Mouse (Mus musculus): ENCODE data around the gene Meis2. TPM values are rescaled to one million over a fixed set of nuclear protein-coding genes. Genes with fewer than 3 reads are reported as not detected.

The Meis2 gene
- total and polyA plus RNA-seq, 2 experiments from 2014 or later, result 106 to 204 TPM

DNA sequence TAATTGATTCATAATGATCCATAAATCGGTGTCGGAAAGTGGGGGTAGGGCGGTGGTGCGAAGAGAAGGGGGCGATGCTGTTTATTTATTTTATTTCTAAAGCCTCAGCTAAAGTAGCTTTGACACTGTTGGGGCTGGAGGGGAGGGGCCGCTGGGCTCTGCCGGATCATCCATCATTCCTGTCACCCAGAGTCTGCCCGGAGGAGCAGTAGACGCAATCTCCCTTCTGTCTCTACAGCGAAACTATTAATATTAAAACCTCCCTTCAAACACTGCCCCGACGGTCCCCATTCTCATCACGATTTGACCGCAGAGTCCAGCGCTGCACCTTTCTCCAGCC, 205.5 kb downstream of the Meis2 start:
- Histone ChIP-seq H3K27ac (ENCODE audit: low read depth, low read length) (peak overlapping the region; percentile 88), H3K4me3 (ENCODE audit: low read depth, low read length) (peak overlapping the region; percentile 18; the same call in 1 of the 2 replicates), H3K36me3 (ENCODE audit: insufficient read depth) (no peaks in the 10 kb centered on the region; the same call in 1 of the 2 replicates), H3K4me1 (ENCODE audit: insufficient read depth) (peaks cover 18% of the 10 kb centered on the region; the same call in 1 of the 2 replicates), H3K27me3 (ENCODE audit: insufficient read depth, low read length) (peaks cover 6% of the 10 kb centered on the region; the same call in 1 of the 2 replicates), H3K4me2 (ENCODE audit: low read depth) (peak overlapping the region; percentile 48), H3K9me3 (ENCODE audit: low read length) (no peaks in the 10 kb centered on the region), H3K9ac (peak overlapping the region; percentile 29)
- peak; percentile 59 for DNase-seq
- WGBS, result 1% methylated on average over 15 of the region's 15 CpGs
- no peak for ATAC-seq
- no peak for TF ChIP-seq CTCF (IDR thresholded peaks at IDR 0.05; ENCODE audit: low read depth)

DNA sequence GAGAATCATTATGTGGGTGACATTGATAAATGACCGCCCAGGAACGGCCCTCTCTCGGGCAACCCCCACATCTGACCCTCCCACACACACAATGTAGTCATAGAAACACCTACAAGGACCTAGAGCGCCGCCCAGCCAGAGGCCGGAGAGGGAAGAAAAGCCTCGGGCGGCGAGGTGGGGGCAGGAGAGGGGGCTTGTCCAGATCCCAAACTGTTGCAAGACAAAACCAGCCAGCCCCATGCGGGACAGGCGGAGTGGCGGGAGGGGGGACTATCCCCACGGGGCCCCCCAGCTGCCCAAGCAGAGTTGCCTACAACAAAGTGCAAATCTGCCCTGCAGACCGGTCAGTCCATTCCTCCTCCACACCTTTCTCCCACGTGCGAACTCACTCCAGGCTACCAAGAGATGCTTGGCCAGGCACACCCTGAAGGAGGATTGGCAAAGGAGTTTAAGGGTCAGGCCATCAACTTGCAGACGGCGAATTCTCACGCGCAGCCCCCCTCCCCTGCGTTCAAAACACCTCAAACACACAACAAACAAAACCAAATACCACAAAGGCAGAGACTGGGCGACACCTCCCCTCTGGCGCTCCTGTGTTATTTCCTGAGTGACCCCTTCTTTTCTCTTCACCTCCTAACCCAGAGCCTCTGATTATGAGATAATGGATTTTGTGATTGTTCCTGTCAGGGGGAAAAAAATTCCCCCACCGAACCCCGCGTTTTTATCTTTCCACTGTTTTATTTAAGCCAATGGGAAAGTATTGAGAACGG, 206.1 kb downstream of the Meis2 start:
- DNase-seq (peak; percentile 68), ATAC-seq (peak; percentile 34)
- Histone ChIP-seq H3K4me2 (ENCODE audit: low read depth) (peak overlapping the region; percentile 48), H3K27ac (ENCODE audit: low read depth, low read length) (peak overlapping the region; percentile 88), H3K4me1 (ENCODE audit: insufficient read depth) (peaks cover 18% of the 10 kb centered on the region; the same call in 1 of the 2 replicates), H3K9me3 (ENCODE audit: low read length) (no peaks in the 10 kb centered on the region), H3K9ac (peak overlapping the region; percentile 29), H3K27me3 (ENCODE audit: insufficient read depth, low read length) (peaks cover 6% of the 10 kb centered on the region; the same call in 1 of the 2 replicates), H3K4me3 (ENCODE audit: low read depth, low read length) (peak overlapping the region; percentile 18; the same call in 1 of the 2 replicates), H3K36me3 (ENCODE audit: insufficient read depth) (no peaks in the 10 kb centered on the region; the same call in 1 of the 2 replicates)
- 2% methylated on average over 27 of the region's 27 CpGs for WGBS
- no peak for TF ChIP-seq CTCF (IDR thresholded peaks at IDR 0.05; ENCODE audit: low read depth)

DNA sequence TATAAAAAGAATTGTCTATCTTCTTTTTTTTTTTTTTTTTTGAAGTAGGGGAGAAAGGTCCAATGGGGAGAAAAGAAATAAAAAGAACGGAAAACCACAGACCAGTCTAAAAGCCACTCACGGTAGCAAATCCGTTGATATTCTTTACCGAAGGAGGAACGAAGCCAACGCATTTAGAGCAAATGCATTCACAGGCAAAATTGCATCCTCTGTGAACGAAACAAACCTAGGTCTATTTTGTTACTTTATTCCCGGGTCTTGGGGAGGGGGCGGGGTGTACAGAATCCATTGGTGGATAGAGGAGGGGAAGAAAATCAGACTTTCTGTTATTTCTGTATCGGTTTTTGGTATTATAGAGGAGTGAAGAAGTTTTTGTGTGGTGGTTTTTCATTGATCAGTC, 206.7 kb downstream of the Meis2 start:
- Histone ChIP-seq H3K36me3 (ENCODE audit: insufficient read depth) (no peaks in the 10 kb centered on the region; the same call in 1 of the 2 replicates), H3K9me3 (ENCODE audit: low read length) (no peaks in the 10 kb centered on the region), H3K4me1 (ENCODE audit: insufficient read depth) (peaks cover 18% of the 10 kb centered on the region; the same call in 1 of the 2 replicates), H3K4me2 (ENCODE audit: low read depth) (peak overlapping the region; percentile 48), H3K27me3 (ENCODE audit: insufficient read depth, low read length) (peaks cover 6% of the 10 kb centered on the region; the same call in 1 of the 2 replicates), H3K9ac (peak overlapping the region; percentile 29), H3K4me3 (ENCODE audit: low read depth, low read length) (0 out of 2 replicates have a peak overlapping the region, but pooled peaks have one; percentile 18), H3K27ac (ENCODE audit: low read depth, low read length) (peak overlapping the region; percentile 88)
- WGBS, result 5% methylated on average over 10 of the region's 10 CpGs
- TF ChIP-seq CTCF (IDR thresholded peaks at IDR 0.05; ENCODE audit: low read depth), result no peak
- no peak for ATAC-seq
- peak; percentile 76 for DNase-seq

DNA sequence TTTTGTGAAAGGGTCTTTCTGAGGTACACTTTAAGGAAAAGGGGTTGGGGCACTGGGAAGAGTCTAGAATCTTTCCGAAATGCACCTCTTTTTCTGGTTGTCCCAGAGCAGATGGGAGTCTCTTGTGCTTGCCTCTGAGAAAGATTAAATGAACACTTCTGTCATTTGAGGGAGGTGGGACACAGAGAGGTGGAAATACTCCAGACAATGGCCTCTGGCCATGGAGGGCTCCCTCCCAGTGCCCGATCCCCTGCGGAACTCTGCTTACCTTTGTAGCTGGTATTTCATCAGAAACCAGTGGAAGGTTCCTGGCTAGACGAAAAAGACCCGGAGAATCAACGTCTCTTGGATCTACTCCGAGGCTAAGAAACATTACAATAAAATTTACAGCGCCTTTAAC, 207.4 kb downstream of the Meis2 start:
- Histone ChIP-seq H3K27me3 (ENCODE audit: insufficient read depth, low read length) (peaks cover 6% of the 10 kb centered on the region; the same call in 1 of the 2 replicates), H3K4me1 (ENCODE audit: insufficient read depth) (peaks cover 18% of the 10 kb centered on the region; the same call in 1 of the 2 replicates), H3K4me3 (ENCODE audit: low read depth, low read length) (peak overlapping the region; percentile 7; the same call in 1 of the 2 replicates), H3K9ac (peak overlapping the region; percentile 45), H3K36me3 (ENCODE audit: insufficient read depth) (no peaks in the 10 kb centered on the region), H3K9me3 (ENCODE audit: low read length) (no peaks in the 10 kb centered on the region), H3K4me2 (ENCODE audit: low read depth) (peak overlapping the region; percentile 48), H3K27ac (ENCODE audit: low read depth, low read length) (peak overlapping the region; percentile 88)
- 10% methylated on average over 8 of the region's 8 CpGs for WGBS
- DNase-seq (no peak), ATAC-seq (no peak)
- no peak for TF ChIP-seq CTCF (IDR thresholded peaks at IDR 0.05; ENCODE audit: low read depth)

DNA sequence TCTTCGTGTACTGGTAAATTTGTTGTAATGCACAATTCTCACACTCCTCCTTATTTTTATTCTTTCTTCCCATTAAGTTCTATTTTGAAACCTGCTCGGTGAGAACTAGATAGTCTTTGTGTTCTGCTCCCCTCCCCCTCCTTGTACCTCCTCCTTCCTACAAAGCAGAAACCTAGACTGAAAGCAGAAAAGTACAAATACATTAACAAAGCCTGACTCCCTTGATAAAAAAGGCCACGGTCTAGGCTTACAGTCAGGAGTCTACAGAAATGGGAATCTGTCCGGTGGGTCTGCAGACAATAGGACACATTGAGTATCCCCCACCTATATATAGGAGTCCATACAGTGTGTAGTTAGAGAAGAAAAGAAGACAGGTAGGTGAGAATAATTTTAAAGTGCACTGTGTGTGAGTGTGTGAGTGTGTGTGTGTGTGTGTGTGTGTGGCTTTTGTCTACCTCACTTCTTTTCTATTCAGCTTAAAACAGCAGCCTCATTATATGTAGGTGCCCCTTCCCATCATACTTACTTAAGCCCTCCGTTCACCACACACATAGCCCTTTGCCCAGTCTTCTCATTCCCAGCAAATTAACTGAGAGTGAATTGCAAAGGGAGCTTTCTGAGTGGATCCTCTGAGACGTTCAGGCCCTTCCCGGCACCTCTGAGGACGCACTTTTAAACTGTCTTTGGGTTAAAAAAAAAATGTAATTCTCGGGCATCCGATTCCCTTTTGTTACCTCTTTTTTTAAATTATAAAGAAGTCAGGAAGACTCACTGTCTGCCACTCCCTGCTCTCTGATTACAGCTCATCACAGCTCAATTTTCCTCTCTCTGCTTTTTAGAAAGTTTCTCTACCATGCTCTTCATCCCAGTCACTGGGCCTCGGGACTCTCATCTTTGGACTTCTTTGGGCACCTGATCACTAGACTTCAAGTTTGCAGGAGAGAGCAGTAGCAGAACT, 208.2 kb downstream of the Meis2 start:
- H3K27ac ChIP-seq (ENCODE audit: low read depth, low read length), result peak overlapping the region; percentile 88
- DNase-seq (peak; percentile 64), ATAC-seq (no peak)
- H3K27me3 ChIP-seq (ENCODE audit: insufficient read depth, low read length), result peaks cover 6% of the 10 kb centered on the region; the same call in 1 of the 2 replicates
- TF ChIP-seq CTCF (IDR thresholded peaks at IDR 0.05; ENCODE audit: low read depth), result no peak
- peak overlapping the region; percentile 45 for H3K9ac ChIP-seq
- peak overlapping the region; percentile 7; the same call in 1 of the 2 replicates for H3K4me3 ChIP-seq (ENCODE audit: low read depth, low read length)
- no peaks in the 10 kb centered on the region for H3K9me3 ChIP-seq (ENCODE audit: low read length)
- no peaks in the 10 kb centered on the region for H3K36me3 ChIP-seq (ENCODE audit: insufficient read depth)
- peaks cover 24% of the 10 kb centered on the region for H3K4me1 ChIP-seq (ENCODE audit: insufficient read depth)
- peak overlapping the region; percentile 48 for H3K4me2 ChIP-seq (ENCODE audit: low read depth)
- WGBS, result 11% methylated on average over 11 of the region's 11 CpGs

DNA sequence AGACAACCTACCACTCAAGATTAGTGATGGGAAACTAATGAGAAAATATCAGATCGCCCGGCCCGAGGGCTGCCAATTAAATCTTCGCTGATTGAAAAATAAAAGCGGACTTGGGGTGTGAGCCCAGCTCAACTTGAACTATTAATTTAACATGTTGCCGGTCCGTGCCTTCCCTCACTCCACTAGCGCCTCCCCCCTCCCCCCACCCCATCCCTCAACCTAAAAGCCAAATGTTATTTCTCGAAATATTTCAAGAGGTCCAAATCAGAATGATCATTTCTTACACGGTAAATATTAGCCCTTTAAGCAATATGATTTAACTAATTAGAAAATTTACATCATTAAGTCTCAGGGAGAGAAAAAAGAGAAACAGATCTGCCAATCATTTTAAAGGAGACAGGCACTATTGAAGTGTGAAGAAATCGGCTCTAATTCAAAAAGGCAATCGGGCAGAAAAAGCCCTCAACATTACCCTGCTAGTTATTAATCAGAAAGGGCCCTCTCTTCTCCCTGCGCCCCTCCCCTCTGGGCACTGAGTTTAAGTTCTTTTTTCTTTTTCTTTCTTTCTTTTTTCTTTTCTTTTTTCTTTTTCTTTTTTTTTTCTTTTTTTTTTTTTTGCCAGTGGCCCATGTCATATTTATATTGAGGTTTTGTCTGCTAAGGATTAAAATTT, 209.1 kb downstream of the Meis2 start:
- 3% methylated on average over 13 of the region's 13 CpGs for WGBS
- H3K4me1 ChIP-seq (ENCODE audit: insufficient read depth), result peaks cover 25% of the 10 kb centered on the region

More for the DNA sequence above, 209.1 kb downstream of the Meis2 start:
- Histone ChIP-seq H3K27ac (ENCODE audit: low read depth, low read length) (peak overlapping the region; percentile 88), H3K9ac (peak overlapping the region; percentile 43), H3K4me2 (ENCODE audit: low read depth) (peak overlapping the region; percentile 51), H3K9me3 (ENCODE audit: low read length) (no peaks in the 10 kb centered on the region), H3K36me3 (ENCODE audit: insufficient read depth) (no peaks in the 10 kb centered on the region), H3K4me3 (ENCODE audit: low read depth, low read length) (peak overlapping the region; percentile 28), H3K27me3 (ENCODE audit: insufficient read depth, low read length) (peaks cover 6% of the 10 kb centered on the region; the same call in 1 of the 2 replicates)
- ATAC-seq, result no peak
- no peak for TF ChIP-seq CTCF (IDR thresholded peaks at IDR 0.05; ENCODE audit: low read depth)
- peak; percentile 62 for DNase-seq

Data from forebrain, postnatal 0 days (tissue).